In the genomic region with DNA sequence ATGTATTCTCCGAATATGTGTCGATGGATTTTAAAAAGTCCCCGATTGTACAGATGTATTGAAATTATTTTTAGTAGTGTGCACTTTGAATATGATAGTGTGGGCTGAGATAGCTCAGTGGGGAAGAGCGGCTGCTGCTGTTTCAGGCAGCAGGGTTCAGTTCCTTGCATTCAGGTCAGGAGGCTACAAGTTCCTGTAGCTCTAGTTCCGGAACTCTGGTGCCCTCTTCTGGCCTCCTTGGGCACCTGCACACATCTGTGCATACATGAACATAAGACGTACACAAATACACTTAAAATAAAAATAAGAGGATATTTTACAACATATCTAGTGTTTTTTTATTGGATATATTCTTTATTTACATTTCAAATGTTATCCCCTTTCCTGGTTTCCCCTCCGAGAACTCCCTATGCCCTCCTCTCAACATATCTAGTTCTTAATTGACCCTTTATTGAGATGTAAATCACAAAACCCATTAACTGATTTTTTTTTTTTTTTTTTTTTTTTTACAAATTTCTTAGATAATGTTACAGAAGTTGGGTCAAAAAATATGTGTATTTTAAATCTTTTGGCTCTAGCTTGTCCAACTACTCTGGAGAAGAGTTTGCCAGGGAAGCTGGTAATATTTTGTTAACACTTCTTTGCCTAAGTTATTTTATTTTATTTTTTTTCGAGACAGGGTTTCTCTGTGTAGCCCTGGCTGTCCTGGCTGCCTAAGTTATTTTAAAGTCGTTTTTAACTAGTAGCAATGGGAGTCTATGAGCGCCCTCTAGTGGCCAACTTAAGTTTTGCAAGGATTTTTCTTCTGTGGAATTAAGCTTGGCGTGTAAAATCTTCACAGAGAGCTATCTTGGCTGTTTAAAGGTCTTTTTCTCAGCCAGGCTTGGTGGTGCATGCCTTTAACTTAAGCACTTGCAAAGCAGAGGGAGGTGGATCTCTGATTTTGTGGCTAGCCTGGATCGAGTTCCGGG, we compare ENCODE assay signal across 8 mouse cellular contexts.
DNase-seq lines count a peak whose midpoint lies in the region.

No protein-coding gene starts in this region.

- DNase-seq in CD4-positive, CD25-positive, alpha-beta regulatory T cell, adult 2 months (ENCODE audit: low read depth, low spot score): peak; percentile 86
- peak; percentile 59 for DNase-seq in Muller cell, postnatal 12 days (ENCODE audit: inconsistent ontology term)
- peak; percentile 46 for DNase-seq in cerebellum, adult 9-11 months
- DNase-seq in frontal cortex, postnatal 36 days (ENCODE audit: low spot score in 2 of 2): peak; percentile 71 to 88
- DNase-seq in kidney, postnatal 10 days: peak; percentile 87
- DNase-seq in lung, adult 18-20 months: peak; percentile 26 to 72
- peak; percentile 73 for DNase-seq in retina, postnatal 7 days (ENCODE audit: low read depth, low spot score)
- DNase-seq in urinary bladder, postnatal 25 days (ENCODE audit: low spot score): peak; percentile 69

Comparison
In these comparisons a context has a peak if more than half of its experiments do, and no peak if none do; other contexts are left out.
1. Peak in every context shown above with its lines: DNase-seq.